Mouse (Mus musculus): Measurements from ENCODE around the gene Dcaf10. TPM values are rescaled to one million over a fixed set of nuclear protein-coding genes. Genes with fewer than 3 reads are reported as not detected.
"Not testable (repeated sequence)": the region's sequence is repeated elsewhere in the genome, so short reads cannot be mapped to it uniquely, and the experiment has no call there.

Gene Dcaf10
- 10 to 100 TPM; 17.7 to 20.7 TPM for total RNA-seq (2021)

DNA sequence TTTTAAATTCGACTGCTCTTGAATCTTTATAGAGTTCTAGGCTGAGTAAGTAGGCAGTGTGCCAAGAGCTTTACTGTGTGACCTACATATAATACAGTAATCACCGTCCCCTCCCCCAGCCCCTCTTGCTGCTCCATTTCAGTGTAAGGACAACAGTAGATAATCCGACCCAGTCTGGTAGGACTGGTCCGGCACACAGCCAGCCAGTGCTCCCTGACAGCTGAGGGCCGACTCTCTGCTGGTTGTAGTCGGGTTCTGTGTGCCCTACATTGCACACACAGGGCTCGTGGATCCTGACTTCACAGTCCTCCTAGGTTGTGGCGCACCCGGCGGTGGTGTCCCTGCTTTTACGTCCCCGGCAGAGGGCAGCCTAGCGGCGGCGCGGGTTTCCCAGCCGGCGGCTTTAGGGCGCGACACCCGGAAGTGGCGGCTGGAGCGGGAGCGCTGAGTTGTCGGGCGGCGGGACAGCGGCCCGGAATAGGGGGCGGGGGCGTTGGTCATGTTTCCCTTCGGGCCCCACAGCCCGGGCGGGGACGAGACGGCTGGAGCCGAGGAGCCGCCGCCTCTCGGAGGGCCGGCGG is at the start of gene Dcaf10:
Gene Dcaf10, plus strand, starts transcription at position 433 of the 581 bp plus-strand sequence.
- peak; percentile 92 to 96 for DNase-seq

GRCm38 (mm10) chr4:45296662-45297564 is 45.0 kb upstream of the Dcaf10 start, which contains the start of gene Trmt10b:
Gene Trmt10b (plus strand): TSS chr4:45297127.
- peak; percentile 50 to 51 for DNase-seq

- no peak for DNase-seq
These were observed 36.4 kb upstream of the Dcaf10 start for GRCm38 (mm10) chr4:45305536-45305935.

DNA sequence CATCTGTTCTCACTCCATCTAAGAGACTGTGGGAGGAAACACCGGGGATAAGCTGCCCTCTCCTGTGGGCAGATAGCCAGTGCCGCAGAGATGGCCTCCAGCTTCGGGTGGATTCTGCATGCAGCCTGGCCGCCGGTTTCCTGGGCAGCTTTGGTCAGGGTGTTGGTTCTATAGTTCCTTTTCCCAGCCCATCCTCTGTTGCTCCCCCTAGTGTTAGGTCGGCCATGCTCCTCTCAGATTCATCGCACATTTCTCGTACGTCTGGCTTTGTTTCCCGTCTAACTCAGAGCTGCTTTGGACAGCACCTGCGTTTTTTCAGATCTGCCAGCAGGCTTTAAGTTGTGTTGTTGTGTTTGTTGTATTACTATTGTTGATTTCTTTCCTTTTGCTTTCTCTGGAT is 33.9 kb upstream of the Dcaf10 start:
- no peak for DNase-seq

DNA sequence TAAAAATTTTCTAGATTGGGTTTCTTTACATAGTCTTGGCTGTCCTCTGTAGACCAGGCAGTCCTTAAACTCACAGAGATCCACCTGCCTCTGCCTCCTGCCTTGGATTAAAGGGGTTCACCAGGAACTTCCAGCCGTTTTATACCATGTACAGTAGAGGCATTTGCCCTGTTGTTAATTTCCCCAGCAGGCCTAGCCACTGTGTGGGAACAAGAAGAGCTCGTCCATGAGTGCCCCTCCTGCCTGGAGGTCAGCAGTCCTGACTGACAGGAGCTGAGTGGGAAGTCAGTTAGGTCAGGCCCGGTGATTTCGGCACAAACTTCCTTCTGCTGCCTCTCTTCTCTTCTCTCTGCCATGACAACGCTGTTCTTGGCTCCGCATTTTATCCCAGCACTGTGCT is 33.3 kb upstream of the Dcaf10 start:
- no peak for DNase-seq

DNA sequence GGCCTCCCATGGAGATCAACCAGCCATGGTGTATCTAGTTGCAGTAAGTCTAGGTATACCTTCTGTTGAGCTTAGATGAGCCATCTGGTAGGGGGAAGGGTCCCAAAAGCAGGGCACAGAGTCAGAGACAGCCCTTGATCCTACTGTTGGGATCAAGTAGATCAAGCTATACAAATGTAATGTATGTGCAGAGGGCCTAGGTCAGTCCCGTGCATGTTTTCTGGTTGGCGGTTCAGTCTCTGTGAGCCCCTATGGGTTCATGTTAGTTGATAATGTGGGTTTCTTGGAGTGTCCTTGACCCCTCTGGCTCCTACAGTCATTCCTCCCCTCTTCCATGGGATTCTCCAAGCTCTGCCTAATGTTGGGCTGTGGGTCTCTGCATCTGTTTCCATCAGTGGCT is 30.8 kb upstream of the Dcaf10 start:
- no peak for DNase-seq

GRCm38 (mm10) chr4:45320159-45320816 is 21.6 kb upstream of the Dcaf10 start:
- DNase-seq: peak; percentile 85 to 86

GRCm38 (mm10) chr4:45331139-45331538 is 10.8 kb upstream of the Dcaf10 start:
- DNase-seq: no peak

DNA sequence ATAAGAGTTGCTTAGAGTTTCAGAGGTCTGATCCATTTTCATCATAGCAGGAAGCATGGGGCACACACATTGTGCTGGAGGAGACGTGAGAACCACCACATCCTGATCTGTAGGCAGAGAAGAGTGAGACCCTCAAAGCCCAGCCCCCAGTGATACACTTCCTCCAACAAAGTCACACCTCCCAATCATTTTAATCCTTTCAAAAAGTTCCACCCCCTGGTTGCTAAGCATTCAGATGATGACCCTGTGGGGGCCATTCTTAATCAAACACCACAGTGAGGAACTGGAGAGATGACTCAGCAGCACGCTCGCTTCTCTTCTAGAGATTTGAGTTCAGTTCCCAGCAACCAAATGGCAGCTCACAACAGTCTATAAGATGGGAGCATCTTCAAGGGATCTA is 9.4 kb upstream of the Dcaf10 start:
- DNase-seq: no peak

GRCm38 (mm10) chr4:45341226-45341625 is 675 bp upstream of the Dcaf10 start:
- DNase-seq: no peak

DNA sequence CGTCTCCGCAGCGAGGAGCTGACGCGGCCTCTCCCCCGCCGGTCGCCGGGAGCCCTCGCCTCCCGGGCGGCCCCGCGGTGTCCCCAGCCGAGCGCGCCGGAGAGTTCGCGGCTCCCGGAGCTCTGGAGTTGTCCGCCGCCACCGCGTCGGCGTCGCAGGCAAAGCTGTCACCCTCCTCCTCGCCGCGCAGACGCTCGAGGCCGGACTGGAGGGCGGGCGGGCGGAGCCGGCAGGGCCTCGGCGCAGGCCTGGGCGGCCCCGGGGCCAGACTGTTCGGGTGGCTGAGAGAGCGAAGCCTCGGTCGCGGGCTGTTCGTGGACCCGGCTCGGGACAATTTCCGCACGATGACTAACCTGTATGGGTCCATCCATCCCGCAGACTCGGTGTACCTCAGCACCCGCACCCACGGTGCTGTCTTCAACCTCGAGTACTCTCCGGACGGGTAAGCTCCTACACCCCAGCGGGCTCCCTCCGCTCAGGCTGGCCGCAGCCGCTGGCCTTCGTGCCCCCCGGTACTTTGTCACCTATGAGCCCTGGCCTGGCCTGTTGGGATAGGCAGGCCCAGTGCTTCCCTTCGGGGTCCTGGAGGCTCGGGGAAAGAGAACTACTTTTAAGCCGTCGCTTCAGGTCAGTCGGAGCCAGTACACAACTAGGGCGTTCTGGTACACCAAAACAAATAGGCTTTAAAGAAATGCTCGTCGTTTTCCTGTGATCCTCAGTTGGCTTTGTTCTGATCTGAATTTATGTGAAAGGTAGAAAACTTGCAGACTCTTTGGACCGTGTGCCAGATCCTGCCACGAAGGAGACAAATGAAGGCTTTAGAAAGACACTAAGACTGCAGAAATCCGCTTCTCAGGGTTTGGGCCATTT is 620 bp downstream of the Dcaf10 start, which contains the start of gene Exosc3:
Gene Exosc3, minus strand, starts transcription at position 447 of the 870 bp plus-strand sequence.
- peak in 1 of 2 experiments; percentile 43 for DNase-seq

- no peak for DNase-seq
These were observed 14.8 kb downstream of the Dcaf10 start for GRCm38 (mm10) chr4:45356653-45357052.

DNA sequence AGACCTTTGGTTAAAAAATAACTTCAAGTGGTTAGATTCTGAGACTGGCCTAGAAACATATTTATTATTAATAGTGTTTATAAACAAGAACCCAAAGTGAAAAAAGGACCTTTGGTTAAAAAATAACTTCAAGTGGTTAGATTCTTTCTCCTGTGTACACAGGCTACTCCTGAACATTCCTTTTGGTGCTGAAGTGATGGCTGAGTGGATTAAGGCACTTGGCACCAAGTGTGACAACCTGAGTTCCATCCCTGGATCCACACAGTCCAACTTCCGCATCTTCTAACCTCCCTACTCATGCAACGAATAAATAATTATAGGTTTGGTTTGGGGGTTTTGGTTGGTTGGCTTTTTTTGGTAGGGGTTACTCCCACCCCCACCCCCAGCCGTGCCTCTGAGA is 29.4 kb downstream of the Dcaf10 start:
- DNase-seq: no peak

DNA sequence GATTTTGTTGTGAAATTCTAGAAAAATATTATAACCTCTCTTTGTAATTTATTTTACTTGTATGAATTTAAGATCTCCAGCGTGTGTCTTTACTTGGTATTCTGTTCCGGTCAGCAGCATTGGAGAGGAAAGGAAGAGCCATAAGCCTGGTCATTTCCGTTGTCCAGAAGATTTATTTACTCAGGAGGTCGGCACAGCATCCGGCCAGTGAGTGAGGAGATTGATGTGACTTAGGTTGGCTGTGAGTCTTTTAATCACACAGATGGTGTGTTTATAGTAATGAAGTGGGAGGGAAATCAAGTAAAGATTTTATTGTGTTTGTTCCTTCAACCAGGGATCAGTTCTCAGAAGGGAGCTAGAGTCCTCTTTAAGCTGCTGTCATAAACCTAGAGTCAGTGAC is 33.0 kb downstream of the Dcaf10 start:
- DNase-seq: no peak

DNA sequence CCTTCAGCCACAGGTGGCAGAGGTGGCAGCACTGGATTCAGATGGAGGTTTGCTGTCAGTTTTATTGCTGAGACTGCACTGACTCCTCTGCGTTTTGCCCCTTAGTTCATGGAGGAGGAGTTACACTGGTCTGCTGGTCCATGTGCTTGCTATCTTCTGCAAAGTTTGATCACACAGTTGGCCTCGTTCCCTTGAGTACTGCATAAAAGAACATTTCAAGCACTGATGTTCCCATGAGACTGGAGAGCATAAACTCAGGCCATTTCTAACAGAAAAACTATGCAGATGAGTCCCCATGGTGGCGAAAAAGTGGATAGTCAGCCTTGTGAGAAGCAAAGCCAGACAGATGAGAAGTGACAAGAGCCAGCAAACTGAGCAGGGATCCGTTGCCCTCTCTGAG is 34.7 kb downstream of the Dcaf10 start:
- DNase-seq: no peak

DNA sequence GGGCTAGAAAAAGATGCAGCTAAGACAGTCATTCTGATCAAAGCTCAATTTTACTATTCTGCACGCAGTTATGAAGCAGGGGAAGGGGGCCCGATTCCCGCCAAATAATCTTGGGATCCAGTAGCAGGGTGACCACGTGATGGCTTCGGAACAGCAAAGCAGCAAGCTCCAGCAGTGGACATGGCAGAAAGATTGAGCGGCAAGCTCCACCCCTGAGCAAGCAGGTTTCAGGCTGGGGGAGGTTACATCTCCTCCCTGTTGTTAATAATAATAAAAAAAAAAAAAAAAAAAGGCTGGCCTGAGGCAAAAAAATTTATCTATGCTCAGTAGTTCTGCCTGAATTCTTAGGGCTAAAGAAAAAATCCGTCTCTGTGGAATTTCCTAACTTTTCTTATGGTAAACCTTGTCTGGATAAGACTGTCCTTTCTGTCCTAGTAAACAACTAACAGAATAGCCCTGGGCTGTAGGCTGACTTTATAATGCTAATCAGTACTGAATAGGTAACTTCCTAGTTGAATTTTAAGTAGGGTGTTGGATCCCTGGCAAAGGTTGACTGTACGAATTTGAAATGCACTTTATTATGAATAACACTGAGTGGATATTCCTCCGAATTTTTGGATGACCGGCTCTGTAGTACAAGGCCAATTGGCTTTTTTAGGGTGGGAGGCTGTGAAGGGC is 39.1 kb downstream of the Dcaf10 start:
- not testable (repeated sequence) for DNase-seq

DNA sequence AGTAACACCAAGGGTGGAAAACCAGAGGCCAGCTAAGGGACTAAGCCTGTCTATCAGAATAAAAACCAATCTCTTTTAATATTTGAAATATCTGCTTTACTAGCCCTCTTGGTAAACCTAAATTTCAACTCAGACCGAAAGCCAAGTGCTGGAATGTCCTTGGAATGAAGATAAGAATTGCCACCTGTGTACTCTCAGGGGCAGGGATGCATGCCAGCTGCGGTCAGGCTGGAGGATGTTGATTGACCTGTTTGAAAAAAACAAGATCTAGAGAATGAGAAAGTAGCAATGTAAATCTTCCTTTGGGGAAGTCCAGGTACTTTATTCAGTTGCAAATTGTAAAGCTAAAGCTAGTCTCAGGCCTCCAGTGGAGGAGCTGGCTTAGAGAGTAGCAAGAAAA is 40.2 kb downstream of the Dcaf10 start:
- not testable (repeated sequence) for DNase-seq

DNA sequence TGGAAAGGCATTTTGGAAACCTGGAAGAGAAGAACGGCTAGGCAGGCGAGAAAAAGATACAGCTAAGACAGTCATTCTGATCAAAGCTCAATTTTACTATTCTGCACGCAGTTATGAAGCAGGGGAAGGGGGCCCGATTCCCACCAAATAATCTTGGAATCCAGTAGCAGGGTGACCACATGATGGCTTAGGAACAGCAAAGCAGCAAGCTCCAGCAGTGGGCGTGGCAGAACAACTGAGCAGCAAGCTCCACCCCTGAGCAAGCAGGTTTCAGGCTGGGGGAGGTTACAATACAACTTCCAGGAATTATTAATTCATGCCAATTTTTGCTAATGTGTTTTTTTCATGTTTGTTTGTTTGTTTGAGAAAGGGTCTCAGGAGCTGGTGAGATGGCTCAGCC is 45.4 kb downstream of the Dcaf10 start:
- not testable (repeated sequence) for DNase-seq

DNA sequence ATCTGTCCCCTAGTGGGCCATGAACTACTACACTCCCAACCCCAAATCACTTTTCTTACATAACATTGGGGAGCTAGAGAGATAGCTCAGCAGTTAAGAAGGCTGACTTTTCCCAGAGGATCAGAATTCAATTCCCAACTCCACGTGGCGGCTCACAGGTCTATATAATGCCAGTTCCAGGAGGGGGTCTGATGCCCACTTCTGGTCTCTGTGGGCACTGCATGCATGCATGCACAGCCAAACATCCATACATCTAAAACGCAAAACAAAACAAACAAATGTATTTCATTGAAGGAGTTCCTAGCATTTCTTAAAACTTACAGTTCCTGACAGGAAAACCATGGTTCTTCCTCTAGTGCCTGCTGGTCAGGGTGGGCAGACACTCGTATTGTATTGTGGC is 50.2 kb downstream of the Dcaf10 start:
- no peak for DNase-seq

DNA sequence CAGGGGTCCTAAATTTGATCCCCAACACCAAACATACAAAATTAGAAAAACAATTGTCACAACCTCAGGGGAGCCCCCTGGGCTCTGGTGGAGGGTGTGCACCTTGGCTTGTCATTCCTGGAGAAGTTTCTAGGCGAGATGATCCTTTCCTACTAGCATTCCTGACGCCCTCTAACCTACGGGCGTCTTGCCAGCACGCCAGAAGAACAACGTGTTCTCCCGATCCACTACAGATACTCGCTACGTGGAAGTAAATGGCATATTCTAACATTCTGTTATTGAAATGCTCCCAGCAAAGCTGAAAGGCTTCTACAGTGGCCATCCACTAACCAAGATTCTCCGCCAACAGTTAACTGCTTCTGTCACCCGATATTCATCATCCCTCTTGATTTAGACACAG is 50.7 kb downstream of the Dcaf10 start:
- DNase-seq: no peak

- no peak for DNase-seq
These were observed 51.1 kb downstream of the Dcaf10 start for GRCm38 (mm10) chr4:45392994-45393393.

DNA sequence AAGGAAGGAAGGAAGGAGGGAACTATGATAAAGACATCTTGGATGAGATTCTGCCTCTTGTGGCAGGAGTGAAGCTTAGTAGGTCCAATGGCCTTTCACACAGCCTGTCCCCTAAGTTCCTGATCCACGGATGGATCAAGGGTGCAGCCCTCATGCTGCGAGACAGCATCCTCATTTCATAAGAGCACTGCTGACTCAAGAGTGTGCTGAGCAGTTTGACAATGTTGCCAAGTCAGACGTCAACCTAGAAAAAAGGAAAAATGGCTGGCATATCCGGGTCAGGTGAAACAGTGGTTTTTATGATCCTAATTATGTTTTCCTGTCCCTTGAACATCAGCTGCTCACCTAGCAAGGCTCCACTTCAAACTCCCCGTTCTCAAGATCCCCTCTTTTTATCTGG is 51.8 kb downstream of the Dcaf10 start:
- no peak for DNase-seq
